Mouse (Mus musculus) heart, adult 2 months (tissue): ENCODE measurements around the gene Pgr.

Experiments used
- CTCF ChIP-seq: fragments of 200-600 bp; IDR thresholded peaks from 2 replicates; pipeline ENCODE4 v1.8.1; 2022; ENCODE audit warnings: antibody characterized with exemption, mild to moderate bottlenecking, moderate library complexity
- POLR2A ChIP-seq: fragments of 200-500 bp; IDR thresholded peaks from 2 replicates; pipeline ENCODE4 v1.6.1; 2011; ENCODE audit warnings: mild to moderate bottlenecking, low read depth, low read length, control low read depth; ENCODE audit not compliant: insufficient read depth

DNA sequence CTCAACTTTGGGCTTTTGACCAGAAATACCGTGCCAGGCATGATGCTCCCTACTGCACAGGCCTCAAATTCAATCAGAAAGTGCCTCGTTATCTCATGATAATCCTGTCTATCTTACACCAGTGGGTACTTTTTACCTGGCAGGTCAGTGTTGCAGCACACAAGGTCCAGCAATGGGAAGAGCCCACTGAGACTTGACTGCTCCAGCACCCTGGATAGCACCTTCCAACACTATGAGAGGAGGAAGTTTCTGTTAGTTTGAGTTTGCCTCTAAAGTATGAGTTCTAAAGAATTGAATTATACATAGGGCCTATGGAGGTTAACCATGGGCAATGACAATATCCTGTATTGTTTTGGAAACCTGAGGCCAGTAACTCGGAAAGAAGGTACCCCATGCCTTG, 82.7 kb downstream of the Pgr start:
- TF ChIP-seq CTCF (no peak), POLR2A (no peak)
